ENCODE assay signal across 12 mouse cellular contexts in genomic region chr2:127990856-127991479, GRCm38 (mm10).
A peak's percentile ranks its signal among the peaks of the same experiment; 100 is the strongest.
DNase-seq lines count a peak whose midpoint lies in the region; ATAC-seq and TF ChIP-seq lines count a peak whose summit lies in the region.
"Had no signal": no experiment of that assay in that cellular context is flagged by ENCODE, and none has a peak within 500 bp of the region (broad histone marks: within the 10 kb centered on the region; RNA-seq: fewer than 3 reads in every experiment).

No protein-coding gene starts in this region.

- H3K4me2 ChIP-seq in liver, embryonic 11.5 days: no peak overlapping the region
- H3K4me2 ChIP-seq in heart, postnatal 0 days (ENCODE audit: low read depth, low read length): no peak overlapping the region
- H3K4me2 ChIP-seq in lung, embryonic 15.5 days: no peak overlapping the region
- H3K4me2 ChIP-seq: midbrain, embryonic 15.5 days had no signal

- H3K4me1 ChIP-seq in liver, embryonic 11.5 days (replicated peaks; ENCODE audit: control insufficient read depth, insufficient read depth, low read length): 0 out of 2 replicates have a peak, but pooled peaks cover 3% of the 10 kb centered on the region
- H3K4me1 ChIP-seq in heart, postnatal 0 days (ENCODE audit: control insufficient read depth, insufficient read depth): peaks cover 5% of the 10 kb centered on the region; the same call in 1 of the 2 replicates
- peaks cover 26% of the 10 kb centered on the region for H3K4me1 ChIP-seq in lung, embryonic 15.5 days
- H3K4me1 ChIP-seq: midbrain, embryonic 15.5 days had no signal

- ATAC-seq in liver, embryonic 11.5 days (replicated peaks; ENCODE audit: low FRiP score): no peak
- no peak for ATAC-seq in heart, postnatal 0 days (ENCODE audit: insufficient read depth, low read depth)
- peak; percentile 93 for ATAC-seq in lung, embryonic 15.5 days (ENCODE audit: borderline replicate concordance, extremely low read depth, low FRiP score, low TSS enrichment)
- ATAC-seq: forebrain, postnatal 0 days; midbrain, embryonic 15.5 days; Patski had no signal

- DNase-seq in liver: peak; percentile 7
- DNase-seq in liver, embryonic 11.5 days (ENCODE audit: low spot score): no peak
- peak; percentile 55 for DNase-seq in adrenal gland, postnatal 14 days
- DNase-seq in heart, postnatal 0 days (ENCODE audit: low spot score): peak; percentile 17
- no peak for DNase-seq in right cerebral cortex, adult 18-20 months
- no peak for DNase-seq in right cerebral cortex, postnatal 25 days
- DNase-seq in cerebellum, adult 11-12 months: no peak
- DNase-seq: cerebellum, adult 9-11 months; forebrain, postnatal 0 days had no signal

- H3K27ac ChIP-seq in liver, embryonic 11.5 days (ENCODE audit: low read depth, low read length): no peak overlapping the region
- no peak overlapping the region for H3K27ac ChIP-seq in heart, postnatal 0 days (ENCODE audit: low read depth)
- H3K27ac ChIP-seq in lung, embryonic 15.5 days: peak overlapping the region; percentile 84
- H3K27ac ChIP-seq: midbrain, embryonic 15.5 days had no signal

- TF ChIP-seq EP300 in heart, postnatal 0 days (IDR thresholded peaks at IDR 0.05; ENCODE audit: low read depth): no peak

- H3K36me3 ChIP-seq in liver, embryonic 11.5 days (ENCODE audit: control insufficient read depth, insufficient read depth, low read length): no peaks in the 10 kb centered on the region
- H3K36me3 ChIP-seq in heart, postnatal 0 days (replicated peaks; ENCODE audit: control insufficient read depth, insufficient read depth, low read length): no peaks in the 10 kb centered on the region
- H3K36me3 ChIP-seq in lung, embryonic 15.5 days: no peaks in the 10 kb centered on the region
- H3K36me3 ChIP-seq: midbrain, embryonic 15.5 days had no signal

- H3K27me3 ChIP-seq in liver, embryonic 11.5 days (replicated peaks; ENCODE audit: control insufficient read depth, insufficient read depth, low read length): no peaks in the 10 kb centered on the region
- H3K27me3 ChIP-seq in heart, postnatal 0 days (ENCODE audit: control insufficient read depth, insufficient read depth, low read length): 0 out of 2 replicates have a peak, but pooled peaks cover 3% of the 10 kb centered on the region
- no peaks in the 10 kb centered on the region for H3K27me3 ChIP-seq in lung, embryonic 15.5 days
- H3K27me3 ChIP-seq: midbrain, embryonic 15.5 days had no signal

- no peaks in the 10 kb centered on the region for H3K9me3 ChIP-seq in liver, embryonic 11.5 days (ENCODE audit: control insufficient read depth, low read length)
- H3K9me3 ChIP-seq in heart, postnatal 0 days (replicated peaks; ENCODE audit: control insufficient read depth, low read length): no peaks in the 10 kb centered on the region
- no peaks in the 10 kb centered on the region for H3K9me3 ChIP-seq in lung, embryonic 15.5 days
- H3K9me3 ChIP-seq: midbrain, embryonic 15.5 days had no signal

- no peak overlapping the region for H3K4me3 ChIP-seq in liver, embryonic 11.5 days (ENCODE audit: low read depth, low read length)
- no peak overlapping the region for H3K4me3 ChIP-seq in heart, postnatal 0 days (ENCODE audit: low read depth, low read length)
- no peak overlapping the region for H3K4me3 ChIP-seq in lung, embryonic 15.5 days
- H3K4me3 ChIP-seq: midbrain, embryonic 15.5 days had no signal

- 44% methylated on average over 6 of the region's 6 CpGs for WGBS in liver, embryonic 11.5 days
- WGBS in heart, postnatal 0 days: 42% methylated on average over 6 of the region's 6 CpGs
- WGBS in lung, embryonic 15.5 days: 21% methylated on average over 6 of the region's 6 CpGs

- no peak overlapping the region for H3K9ac ChIP-seq in liver, embryonic 11.5 days (ENCODE audit: low read depth, low read length)
- H3K9ac ChIP-seq in heart, postnatal 0 days (replicated peaks; ENCODE audit: low read depth, low read length): no peak overlapping the region
- H3K9ac ChIP-seq in lung, embryonic 15.5 days: no peak overlapping the region
- H3K9ac ChIP-seq: forebrain, postnatal 0 days; midbrain, embryonic 15.5 days had no signal

- no peak for TF ChIP-seq CTCF in heart, postnatal 0 days (IDR thresholded peaks at IDR 0.05; ENCODE audit: low read depth)

Comparison
In these comparisons a context has a peak if more than half of its experiments do, and no peak if none do; other contexts are left out.
1. DNase-seq: peak in liver (single experiment), adrenal gland, postnatal 14 days (single experiment) and heart, postnatal 0 days (single experiment); none in liver, embryonic 11.5 days (single experiment), right cerebral cortex, adult 18-20 months (single experiment), right cerebral cortex, postnatal 25 days (single experiment) and cerebellum, adult 11-12 months (single experiment).